Mouse (Mus musculus) cerebellum, adult 2 months (tissue): ENCODE data around the gene Ssc5d.

Experiments
- CTCF ChIP-seq: fragments of 200-500 bp; IDR thresholded peaks from 2 replicates; pipeline ENCODE4 v1.5.1; 2011; ENCODE audit warnings: low read depth, mild to moderate bottlenecking, control low read depth, low read length, moderate library complexity, borderline replicate concordance; ENCODE audit not compliant: insufficient read depth
- POLR2A ChIP-seq: fragments of 200-500 bp; IDR thresholded peaks from 2 replicates; pipeline ENCODE4 v1.6.1; 2011; ENCODE audit warnings: low read length, control low read depth, borderline replicate concordance; ENCODE audit not compliant: insufficient read depth

GRCm38 (mm10) chr7:4993999-4994788 is 68.6 kb downstream of the Ssc5d start:
- no peak for TF ChIP-seq CTCF
- TF ChIP-seq POLR2A: no peak
